Mouse (Mus musculus): Measurements from ENCODE around the gene Lrrc26. TPM values are rescaled to one million over a fixed set of nuclear protein-coding genes. Genes with fewer than 3 reads are reported as not detected.

Gene Lrrc26
- 0.21 TPM in 1 of 2 replicates, not detected in the other for polyA plus RNA-seq (2015; fragmentation: Nextera tagmentation; extraction: Ambion mirVana)

DNA sequence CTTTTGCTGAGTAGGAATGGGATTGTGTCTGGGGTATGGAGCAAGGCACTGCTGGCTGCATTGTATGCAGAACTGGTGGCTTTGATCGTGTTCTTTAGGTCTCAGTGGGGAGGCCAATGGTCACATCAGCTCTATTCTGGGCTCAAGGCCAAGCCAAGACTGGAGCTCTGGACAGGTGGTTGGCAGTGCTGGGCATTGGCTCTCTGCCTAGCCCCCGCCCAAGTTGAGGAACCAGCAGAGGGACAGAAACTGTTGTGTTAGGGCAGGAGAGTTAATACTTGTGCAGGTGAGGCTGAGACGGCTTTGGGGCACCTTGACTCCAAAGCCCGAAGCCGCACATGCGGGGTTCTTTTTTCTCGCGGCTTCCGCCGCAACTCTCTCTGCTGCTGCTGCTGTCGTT, at the start of gene Lrrc26:
Gene Lrrc26 (plus strand): TSS at position 265 of the 400 bp plus-strand sequence.
- H3K27me3 ChIP-seq (replicated peaks; ENCODE audit: control insufficient read depth, insufficient read depth, low read length) = peaks cover 49% of the 10 kb centered on the region
- peaks cover 28% of the 10 kb centered on the region for H3K4me1 ChIP-seq (replicated peaks; ENCODE audit: control insufficient read depth, insufficient read depth, low read length)
- peak within 1 kb of the TSS; percentile 35; the same call in 1 of the 2 replicates for H3K9ac ChIP-seq (replicated peaks; ENCODE audit: low read depth, low read length)
- H3K36me3 ChIP-seq (ENCODE audit: control insufficient read depth, insufficient read depth) = peaks cover 9% of the 10 kb centered on the region; the same call in 1 of the 2 replicates
- no peak within 1 kb of the TSS for H3K27ac ChIP-seq (ENCODE audit: low read length)
- ATAC-seq = no peak
- H3K9me3 ChIP-seq (ENCODE audit: control insufficient read depth, low read length) = no peaks in the 10 kb centered on the region
- peak within 1 kb of the TSS; percentile 25 for H3K4me3 ChIP-seq (replicated peaks; ENCODE audit: low read length)
- H3K4me2 ChIP-seq (ENCODE audit: low read length) = peak within 1 kb of the TSS; percentile 49
- 10% methylated on average over 11 of the region's 11 CpGs for WGBS

DNA sequence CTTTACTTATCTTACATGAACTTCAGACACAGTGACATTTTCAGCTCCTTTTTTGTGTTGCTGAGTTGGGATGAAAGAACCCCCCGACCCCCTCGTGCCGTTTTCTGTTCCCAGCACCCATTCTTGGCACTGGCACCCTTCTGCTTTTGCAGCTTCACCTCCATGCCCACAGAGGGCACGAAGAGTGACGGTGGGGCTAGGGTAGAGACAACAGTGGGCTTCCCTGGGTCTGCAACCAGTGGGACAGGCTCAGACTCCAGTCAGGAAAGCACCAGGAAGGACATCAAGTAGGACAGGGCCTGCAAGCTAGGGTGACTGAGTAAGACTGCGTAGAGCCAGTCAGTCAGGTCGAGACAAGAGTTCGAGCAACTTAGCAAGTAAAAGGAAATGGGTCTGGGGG, 49.4 kb upstream of the Lrrc26 start:
- no peaks in the 10 kb centered on the region for H3K27me3 ChIP-seq (replicated peaks; ENCODE audit: control insufficient read depth, insufficient read depth, low read length)
- H3K36me3 ChIP-seq (ENCODE audit: control insufficient read depth, insufficient read depth) = no peaks in the 10 kb centered on the region
- peak overlapping the region; percentile 71 for H3K4me3 ChIP-seq (replicated peaks; ENCODE audit: low read length)
- peak; percentile 11 for ATAC-seq
- peaks cover 30% of the 10 kb centered on the region for H3K4me1 ChIP-seq (replicated peaks; ENCODE audit: control insufficient read depth, insufficient read depth, low read length)
- peak overlapping the region; percentile 67 for H3K4me2 ChIP-seq (ENCODE audit: low read length)
- 49% methylated on average over 8 of the region's 8 CpGs for WGBS
- no peak overlapping the region; the same call in 1 of the 2 replicates for H3K9ac ChIP-seq (replicated peaks; ENCODE audit: low read depth, low read length)
- peak overlapping the region; percentile 73; the same call in 1 of the 2 replicates for H3K27ac ChIP-seq (ENCODE audit: low read length)
- H3K9me3 ChIP-seq (ENCODE audit: control insufficient read depth, low read length) = no peaks in the 10 kb centered on the region

DNA sequence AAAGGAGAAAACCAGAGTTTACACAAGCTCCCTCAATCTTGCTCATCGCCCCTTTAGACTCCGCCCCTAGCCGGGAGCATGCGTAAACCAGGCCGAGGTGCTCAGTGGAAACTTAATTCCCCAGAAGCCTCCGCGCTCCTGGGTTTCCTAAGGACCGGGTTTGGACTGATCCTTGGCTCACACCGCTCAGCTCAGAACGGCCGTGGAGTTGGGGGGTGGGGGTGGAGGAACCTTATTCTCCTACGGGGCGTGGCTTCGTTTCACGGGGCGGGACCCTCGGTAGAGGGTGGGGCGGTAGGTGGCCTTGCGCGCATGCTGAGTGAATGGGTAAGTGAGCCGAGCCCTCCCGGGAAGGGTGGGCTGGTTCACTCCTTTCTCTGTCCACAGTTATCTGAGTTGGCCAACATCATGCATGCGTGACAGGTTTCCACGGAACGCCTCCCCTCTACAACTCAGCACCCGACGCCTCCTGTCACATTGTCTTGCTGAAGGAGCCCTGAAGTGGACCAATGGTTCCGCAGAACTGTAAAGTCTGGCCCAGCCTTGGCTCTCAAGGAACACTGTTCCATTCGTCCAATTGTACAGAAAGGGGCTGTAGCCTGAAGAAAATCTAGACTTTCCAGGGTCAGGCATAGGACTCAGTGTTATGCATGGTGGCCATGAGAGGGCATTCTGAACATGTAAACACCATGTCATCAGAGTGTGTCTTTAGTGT, 48.8 kb upstream of the Lrrc26 start:
- no peaks in the 10 kb centered on the region for H3K36me3 ChIP-seq (ENCODE audit: control insufficient read depth, insufficient read depth)
- H3K4me3 ChIP-seq (replicated peaks; ENCODE audit: low read length) = peak overlapping the region; percentile 71
- no peaks in the 10 kb centered on the region for H3K9me3 ChIP-seq (ENCODE audit: control insufficient read depth, low read length)
- peaks cover 30% of the 10 kb centered on the region for H3K4me1 ChIP-seq (replicated peaks; ENCODE audit: control insufficient read depth, insufficient read depth, low read length)
- peak overlapping the region; percentile 73 for H3K27ac ChIP-seq (ENCODE audit: low read length)
- peak overlapping the region; percentile 73 for H3K9ac ChIP-seq (replicated peaks; ENCODE audit: low read depth, low read length)
- H3K4me2 ChIP-seq (ENCODE audit: low read length) = peak overlapping the region; percentile 67
- no peaks in the 10 kb centered on the region for H3K27me3 ChIP-seq (replicated peaks; ENCODE audit: control insufficient read depth, insufficient read depth, low read length)
- WGBS = under 1% methylated on average over 29 of the region's 29 CpGs
- peak; percentile 86 for ATAC-seq

DNA sequence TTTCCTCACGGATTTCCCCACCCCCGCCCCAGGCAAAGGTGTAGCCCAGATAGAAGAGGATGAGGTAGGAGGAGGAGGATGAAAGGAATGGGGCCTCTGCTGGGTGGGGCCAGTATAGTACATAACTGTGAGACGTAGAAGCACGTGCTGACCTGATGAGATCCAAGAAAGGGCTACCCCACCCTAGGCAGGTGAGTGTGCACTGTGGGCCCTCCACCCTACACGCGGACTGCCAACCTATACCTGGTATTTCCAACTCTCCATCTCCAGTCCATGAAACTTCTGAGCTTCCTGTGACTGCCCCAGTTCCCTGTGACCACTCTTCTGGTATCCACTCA, 48.3 kb upstream of the Lrrc26 start:
- Histone ChIP-seq H3K9ac (replicated peaks; ENCODE audit: low read depth, low read length) (peak overlapping the region; percentile 73), H3K4me2 (ENCODE audit: low read length) (peak overlapping the region; percentile 67), H3K36me3 (ENCODE audit: control insufficient read depth, insufficient read depth) (no peaks in the 10 kb centered on the region), H3K9me3 (ENCODE audit: control insufficient read depth, low read length) (no peaks in the 10 kb centered on the region), H3K4me1 (replicated peaks; ENCODE audit: control insufficient read depth, insufficient read depth, low read length) (peaks cover 30% of the 10 kb centered on the region), H3K27me3 (replicated peaks; ENCODE audit: control insufficient read depth, insufficient read depth, low read length) (no peaks in the 10 kb centered on the region), H3K4me3 (replicated peaks; ENCODE audit: low read length) (peak overlapping the region; percentile 71), H3K27ac (ENCODE audit: low read length) (peak overlapping the region; percentile 73)
- 12% methylated on average over 6 of the region's 6 CpGs for WGBS
- ATAC-seq = peak; percentile 11

DNA sequence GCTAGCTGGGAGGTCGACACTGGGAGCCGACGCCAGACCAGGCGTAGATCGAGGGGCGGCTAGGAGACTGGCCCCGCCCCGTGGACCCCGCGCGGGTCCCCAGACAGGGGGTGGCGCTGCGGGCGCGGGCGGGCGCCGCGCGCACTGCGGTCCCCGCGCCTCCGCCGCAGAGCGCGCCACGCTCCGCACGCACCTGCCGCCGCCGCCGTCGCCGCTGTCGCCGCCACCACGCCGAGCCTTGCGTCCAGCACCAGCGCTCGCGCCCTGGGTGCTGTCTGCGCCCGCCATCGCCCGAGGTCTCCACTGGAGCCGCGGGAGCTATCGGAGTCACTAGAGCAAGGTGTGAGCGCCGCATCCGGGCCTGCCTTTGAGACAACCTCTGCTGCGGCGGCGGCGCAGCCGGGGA, 47.6 kb upstream of the Lrrc26 start, which contains the start of the genes Rnf208 and Cysrt1:
Gene Rnf208 (plus strand): TSS at position 155 of the 406 bp plus-strand sequence.
Gene Cysrt1 (minus strand): TSS at position 352 of the 406 bp plus-strand sequence.
- 0% methylated on average over 59 of the region's 59 CpGs for WGBS
- Histone ChIP-seq H3K4me1 (replicated peaks; ENCODE audit: control insufficient read depth, insufficient read depth, low read length) (peaks cover 30% of the 10 kb centered on the region), H3K27me3 (replicated peaks; ENCODE audit: control insufficient read depth, insufficient read depth, low read length) (no peaks in the 10 kb centered on the region), H3K36me3 (ENCODE audit: control insufficient read depth, insufficient read depth) (no peaks in the 10 kb centered on the region), H3K4me3 (replicated peaks; ENCODE audit: low read length) (peak within 1 kb of the TSS; percentile 71), H3K4me2 (ENCODE audit: low read length) (peak within 1 kb of the TSS; percentile 67), H3K27ac (ENCODE audit: low read length) (peak within 1 kb of the TSS; percentile 73), H3K9ac (replicated peaks; ENCODE audit: low read depth, low read length) (peak within 1 kb of the TSS; percentile 73), H3K9me3 (ENCODE audit: control insufficient read depth, low read length) (no peaks in the 10 kb centered on the region)
- peak; percentile 69 for ATAC-seq

DNA sequence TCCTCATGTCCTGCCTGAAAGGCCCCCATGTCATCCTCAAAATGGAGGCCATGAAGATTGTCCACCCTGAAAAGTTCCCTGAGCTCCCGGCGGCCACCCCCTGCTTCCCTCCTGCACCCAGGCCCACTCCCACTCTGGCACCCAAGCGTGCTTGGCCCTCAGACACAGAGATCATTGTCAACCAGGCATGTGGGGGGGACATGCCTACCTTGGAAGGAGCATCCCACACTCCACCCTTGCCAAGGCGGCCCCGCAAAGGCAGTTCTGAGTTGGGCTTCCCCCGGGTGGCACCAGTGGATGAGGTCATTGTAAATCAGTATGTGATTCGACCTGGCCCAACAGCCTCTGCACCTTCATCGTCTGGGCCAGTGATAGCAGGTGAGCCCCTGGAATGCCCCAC, 46.4 kb upstream of the Lrrc26 start:
- Histone ChIP-seq H3K9ac (replicated peaks; ENCODE audit: low read depth, low read length) (peak overlapping the region; percentile 73), H3K4me2 (ENCODE audit: low read length) (peak overlapping the region; percentile 67), H3K27me3 (replicated peaks; ENCODE audit: control insufficient read depth, insufficient read depth, low read length) (no peaks in the 10 kb centered on the region), H3K36me3 (ENCODE audit: control insufficient read depth, insufficient read depth) (no peaks in the 10 kb centered on the region), H3K4me3 (replicated peaks; ENCODE audit: low read length) (peak overlapping the region; percentile 71), H3K9me3 (ENCODE audit: control insufficient read depth, low read length) (no peaks in the 10 kb centered on the region), H3K27ac (ENCODE audit: low read length) (no peak overlapping the region), H3K4me1 (replicated peaks; ENCODE audit: control insufficient read depth, insufficient read depth, low read length) (peaks cover 30% of the 10 kb centered on the region)
- no peak for ATAC-seq
- WGBS = 79% methylated on average over 8 of the region's 8 CpGs

DNA sequence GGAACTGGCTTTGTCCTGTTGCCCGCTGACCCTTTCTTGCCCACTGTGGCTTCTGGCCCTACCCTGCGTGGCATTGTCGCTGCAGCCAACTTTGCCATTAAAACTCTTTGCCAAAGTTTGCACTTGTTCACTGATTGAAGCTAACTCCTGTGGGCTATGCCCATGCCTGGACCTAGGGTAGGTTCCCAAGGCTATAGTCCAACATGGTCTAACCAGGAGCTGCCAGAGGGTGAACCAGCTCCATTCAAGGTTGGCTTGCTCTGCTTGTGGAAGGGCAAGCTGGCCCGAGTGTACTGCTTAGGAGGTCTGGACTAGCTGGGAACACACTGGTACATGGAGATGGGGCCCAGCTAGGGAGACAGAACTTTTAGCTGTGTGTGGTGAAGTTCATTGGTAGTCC, 45.6 kb upstream of the Lrrc26 start:
- WGBS = 89% methylated on average over 4 of the region's 4 CpGs
- ATAC-seq = no peak
- Histone ChIP-seq H3K27ac (ENCODE audit: low read length) (no peak overlapping the region), H3K4me3 (replicated peaks; ENCODE audit: low read length) (no peak overlapping the region), H3K4me1 (replicated peaks; ENCODE audit: control insufficient read depth, insufficient read depth, low read length) (peaks cover 30% of the 10 kb centered on the region), H3K9ac (replicated peaks; ENCODE audit: low read depth, low read length) (no peak overlapping the region), H3K9me3 (ENCODE audit: control insufficient read depth, low read length) (no peaks in the 10 kb centered on the region), H3K27me3 (replicated peaks; ENCODE audit: control insufficient read depth, insufficient read depth, low read length) (no peaks in the 10 kb centered on the region), H3K4me2 (ENCODE audit: low read length) (no peak overlapping the region), H3K36me3 (ENCODE audit: control insufficient read depth, insufficient read depth) (no peaks in the 10 kb centered on the region)

DNA sequence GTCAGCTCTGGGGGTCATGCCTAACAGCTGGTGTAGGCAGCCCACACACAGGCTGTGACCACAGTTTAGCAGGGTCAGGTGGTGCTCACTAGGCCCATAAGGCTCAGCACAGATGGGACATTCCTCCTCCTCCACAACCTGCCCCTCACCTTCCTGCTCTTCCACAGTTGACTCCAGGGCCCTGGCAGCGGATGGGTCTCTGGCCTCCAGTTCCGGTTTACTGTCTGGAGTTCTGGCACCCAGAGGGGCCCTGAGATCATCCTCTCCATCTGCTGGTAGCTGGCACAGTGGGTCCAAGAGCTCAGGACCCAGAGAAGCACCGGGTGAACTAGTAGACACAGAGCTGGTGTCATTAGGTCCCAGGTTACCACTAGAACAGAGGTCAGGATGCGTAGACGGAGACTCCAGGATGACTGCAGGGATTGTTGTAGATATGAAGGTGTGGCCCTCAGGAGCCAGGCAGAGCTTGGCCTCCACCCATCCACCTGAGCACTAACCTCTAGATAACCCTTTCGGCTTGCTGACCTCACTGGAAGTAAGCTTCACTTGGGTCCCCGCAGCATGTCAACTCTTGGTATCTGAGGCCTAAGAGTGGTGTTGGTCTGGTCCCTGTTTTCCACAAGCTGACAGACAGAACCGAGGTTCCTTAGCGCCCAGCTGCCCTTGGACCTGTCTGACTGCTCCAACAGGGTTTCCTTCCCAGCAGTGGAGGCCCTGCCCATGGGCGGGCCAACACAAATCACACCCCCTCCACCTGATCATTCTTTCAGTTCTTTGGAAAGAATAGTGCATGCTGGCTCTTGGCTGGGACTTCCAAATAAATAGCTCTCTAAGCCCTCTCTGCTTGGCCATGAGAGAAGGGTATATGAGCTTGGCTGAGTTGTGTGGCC, 43.3 kb upstream of the Lrrc26 start, which contains the start of gene AL732309.1:
Gene AL732309.1 (minus strand): TSS at position 681 of the 890 bp plus-strand sequence.
- H3K9ac ChIP-seq (replicated peaks; ENCODE audit: low read depth, low read length) = no peak within 1 kb of the TSS
- H3K4me1 ChIP-seq (replicated peaks; ENCODE audit: control insufficient read depth, insufficient read depth, low read length) = peaks cover 17% of the 10 kb centered on the region
- no peak within 1 kb of the TSS for H3K4me2 ChIP-seq (ENCODE audit: low read length)
- no peak for ATAC-seq
- H3K4me3 ChIP-seq (replicated peaks; ENCODE audit: low read length) = no peak within 1 kb of the TSS
- 0 out of 2 replicates have a peak, but pooled peaks cover under 1% of the 10 kb centered on the region for H3K36me3 ChIP-seq (ENCODE audit: control insufficient read depth, insufficient read depth)
- WGBS = 94% methylated on average over 10 of the region's 10 CpGs
- H3K9me3 ChIP-seq (ENCODE audit: control insufficient read depth, low read length) = no peaks in the 10 kb centered on the region
- no peaks in the 10 kb centered on the region for H3K27me3 ChIP-seq (replicated peaks; ENCODE audit: control insufficient read depth, insufficient read depth, low read length)
- no peak within 1 kb of the TSS for H3K27ac ChIP-seq (ENCODE audit: low read length)

DNA sequence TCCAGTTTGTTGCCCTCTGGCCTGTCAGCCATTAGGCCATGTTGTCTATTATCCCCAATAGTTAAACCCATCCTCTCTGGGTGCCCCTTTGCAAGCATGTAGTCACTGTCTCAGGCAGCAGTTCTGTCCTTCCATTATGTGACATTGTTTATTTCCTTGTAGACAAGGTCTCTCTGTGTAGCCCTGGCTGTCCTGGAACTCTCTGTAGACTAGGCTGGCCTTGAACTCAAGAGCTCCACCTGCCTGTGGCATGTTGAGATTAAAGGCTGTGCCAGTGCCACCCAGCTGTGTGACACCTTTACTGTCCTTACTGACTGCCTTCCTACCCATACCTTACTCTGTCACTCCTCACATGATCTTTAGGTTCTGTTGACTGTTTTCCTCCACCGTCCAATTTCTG, 37.4 kb upstream of the Lrrc26 start:
- ATAC-seq = no peak
- peaks cover 21% of the 10 kb centered on the region for H3K4me1 ChIP-seq (replicated peaks; ENCODE audit: control insufficient read depth, insufficient read depth, low read length)
- 85% methylated on average over 1 of the region's 1 CpGs for WGBS
- no peaks in the 10 kb centered on the region for H3K9me3 ChIP-seq (ENCODE audit: control insufficient read depth, low read length)
- H3K4me3 ChIP-seq (replicated peaks; ENCODE audit: low read length) = no peak overlapping the region
- no peak overlapping the region for H3K9ac ChIP-seq (replicated peaks; ENCODE audit: low read depth, low read length)
- no peak overlapping the region for H3K4me2 ChIP-seq (ENCODE audit: low read length)
- H3K36me3 ChIP-seq (ENCODE audit: control insufficient read depth, insufficient read depth) = 0 out of 2 replicates have a peak, but pooled peaks cover 3% of the 10 kb centered on the region
- H3K27ac ChIP-seq (ENCODE audit: low read length) = no peak overlapping the region
- no peaks in the 10 kb centered on the region for H3K27me3 ChIP-seq (replicated peaks; ENCODE audit: control insufficient read depth, insufficient read depth, low read length)
